Mouse (Mus musculus): ENCODE data around the gene Wdr73.

GRCm38 (mm10) chr7:80850520-80850919 lies 50.5 kb downstream of the Wdr73 start:
- no peak for TF ChIP-seq CTCF (IDR thresholded peaks at IDR 0.05)
- TF ChIP-seq POLR2A (IDR thresholded peaks at IDR 0.05; ENCODE audit: insufficient read depth, low read depth, low read length), result no peak
